Mouse (Mus musculus) embryonic facial prominence, embryonic 15.5 days (tissue): ENCODE data around the gene Smarcd1. TPM values are rescaled to one million over a fixed set of nuclear protein-coding genes. Genes with fewer than 3 reads are reported as not detected.

Experiments
- ATAC-seq: fragments of 200-750 bp; cut with Nextera tagmentation; 2 replicates; pipeline ENCODE4 v1.8.0; 2017; ENCODE audit warnings: low read depth, moderate TSS enrichment; ENCODE audit not compliant: insufficient number of reproducible peaks, low FRiP score, low TSS enrichment
- H3K27ac ChIP-seq: fragments of 300-500 bp; sonication (generic); replicated peaks from 2 replicates; pipeline ENCODE4 v1.5.1; 2015; ENCODE audit warnings: mild to moderate bottlenecking, inconsistent platforms
- H3K27me3 ChIP-seq: fragments of 300-500 bp; sonication (generic); 2 replicates; pipeline ENCODE4 v1.6.1; 2015; ENCODE audit warnings: inconsistent platforms
- H3K36me3 ChIP-seq: fragments of 300-500 bp; sonication (generic); 2 replicates; pipeline ENCODE4 v1.6.1; 2015; ENCODE audit warnings: mild to moderate bottlenecking, inconsistent platforms
- H3K4me1 ChIP-seq: fragments of 300-500 bp; sonication (generic); 2 replicates; pipeline ENCODE4 v1.6.1; 2015; ENCODE audit warnings: inconsistent platforms
- H3K4me2 ChIP-seq: fragments of 300-500 bp; sonication (generic); replicated peaks from 2 replicates; pipeline ENCODE4 v1.6.1; 2015; ENCODE audit warnings: mild to moderate bottlenecking, inconsistent platforms
- H3K4me3 ChIP-seq: fragments of 300-500 bp; sonication (generic); replicated peaks from 2 replicates; pipeline ENCODE4 v1.5.1; 2015; ENCODE audit warnings: mild to moderate bottlenecking, inconsistent platforms
- H3K9ac ChIP-seq: fragments of 300-500 bp; sonication (generic); 2 replicates; pipeline ENCODE4 v1.6.1; 2015; ENCODE audit warnings: inconsistent platforms
- H3K9me3 ChIP-seq: fragments of 300-500 bp; sonication (generic); replicated peaks from 2 replicates; pipeline ENCODE4 v1.6.1; 2016; ENCODE audit warnings: inconsistent platforms
- WGBS: fragments of 180-500 bp; shearing (Covaris S2); methylation state at CpG from one replicate; pipeline ENCODE4 v1.1.7; 2015; 5-methylcytosine and 5-hydroxymethylcytosine counted together
- polyA plus RNA-seq: library from polyadenylated mRNA; unstranded; fragments of >200 nt; fragmentation: Nextera tagmentation; extraction: Ambion mirVana; gene quantifications from 2 replicates; pipeline ENCODE4 v1.2.1, GENCODE M21; 2015

The Smarcd1 gene
- polyA plus RNA-seq, 1 experiment from 2014 or later = 40.1 TPM

- ATAC-seq = no peak
- Histone ChIP-seq H3K4me3 (no peak overlapping the region), H3K4me1 (peaks cover 35% of the 10 kb centered on the region), H3K27ac (peak overlapping the region; percentile 55; the same call in 1 of the 2 replicates), H3K9ac (peak overlapping the region; percentile 6; the same call in 1 of the 2 replicates), H3K27me3 (no peaks in the 10 kb centered on the region), H3K4me2 (peak overlapping the region; percentile 59; the same call in 1 of the 2 replicates), H3K36me3 (peaks cover 43% of the 10 kb centered on the region), H3K9me3 (no peaks in the 10 kb centered on the region)
- WGBS = 58% methylated on average over 7 of the region's 7 CpGs
Measured at GRCm38 (mm10) chr15:99704881-99705280, 3.0 kb downstream of the Smarcd1 start.

DNA sequence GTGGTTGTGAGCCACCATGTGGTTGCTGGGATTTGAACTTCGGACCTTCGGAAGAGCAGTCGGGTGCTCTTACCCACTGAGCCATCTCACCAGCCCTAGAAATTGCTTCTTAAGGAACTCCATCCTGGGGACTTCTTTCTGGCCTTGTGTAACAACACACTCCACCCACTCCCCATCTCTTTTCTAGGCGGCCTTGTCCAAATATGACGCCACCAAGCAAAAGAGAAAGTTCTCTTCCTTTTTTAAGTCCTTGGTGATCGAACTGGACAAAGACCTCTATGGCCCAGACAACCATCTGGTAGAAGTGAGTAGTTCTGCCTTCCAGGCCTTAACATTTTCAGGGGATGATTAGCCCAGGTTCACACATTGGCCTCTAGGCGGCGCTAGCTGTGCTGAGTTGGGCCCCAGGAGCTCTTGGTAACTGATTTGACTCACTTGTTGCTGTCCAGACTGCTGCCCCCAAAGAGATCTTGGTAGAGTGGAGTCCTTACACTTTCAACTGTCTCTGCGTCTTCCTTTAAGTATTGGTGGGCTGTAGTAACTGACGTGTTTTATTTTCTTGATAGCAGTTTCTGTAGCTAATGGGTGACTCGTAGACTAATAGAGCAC lies 3.6 kb downstream of the Smarcd1 start, which contains the start of gene Gm17349:
TSS of gene Gm17349 (minus strand) at position 51 of the 609 bp plus-strand sequence.
- WGBS = 67% methylated on average over 11 of the region's 11 CpGs
- peak within 1 kb of the TSS; percentile 6; the same call in 1 of the 2 replicates for H3K9ac ChIP-seq
- H3K36me3 ChIP-seq = peaks cover 50% of the 10 kb centered on the region
- H3K4me1 ChIP-seq = peaks cover 34% of the 10 kb centered on the region
- peak within 1 kb of the TSS; percentile 59; the same call in 1 of the 2 replicates for H3K4me2 ChIP-seq
- H3K4me3 ChIP-seq = peak within 1 kb of the TSS; percentile 13; the same call in 1 of the 2 replicates
- ATAC-seq = no peak
- H3K27ac ChIP-seq = peak within 1 kb of the TSS; percentile 55; the same call in 1 of the 2 replicates
- H3K9me3 ChIP-seq = no peaks in the 10 kb centered on the region
- H3K27me3 ChIP-seq = no peaks in the 10 kb centered on the region

DNA sequence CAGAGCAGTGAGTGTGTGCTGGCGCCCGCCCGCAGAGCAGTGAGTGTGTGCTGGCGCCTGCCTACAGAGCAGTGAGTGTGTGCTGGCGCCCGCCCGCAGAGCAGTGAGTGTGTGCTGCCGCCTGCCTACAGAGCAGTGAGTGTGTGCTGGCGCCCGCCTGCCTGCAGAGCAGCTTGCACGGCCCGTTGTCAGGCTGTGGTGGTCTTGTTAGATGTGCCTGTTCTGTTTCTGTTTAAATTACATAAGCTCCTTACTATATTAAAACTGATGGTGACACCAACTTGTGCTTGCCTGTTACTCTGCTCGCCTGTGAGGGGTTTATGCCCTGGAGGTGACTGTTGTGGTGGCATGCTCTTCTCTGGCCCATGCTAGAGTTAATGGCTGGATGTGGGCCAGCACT lies 6.2 kb downstream of the Smarcd1 start:
- no peak overlapping the region for H3K9ac ChIP-seq
- H3K4me1 ChIP-seq = peaks cover 16% of the 10 kb centered on the region
- 92% methylated on average over 13 of the region's 13 CpGs for WGBS
- no peak overlapping the region for H3K4me3 ChIP-seq
- H3K36me3 ChIP-seq = peaks cover 76% of the 10 kb centered on the region
- no peak overlapping the region for H3K4me2 ChIP-seq
- H3K9me3 ChIP-seq = no peaks in the 10 kb centered on the region
- no peak overlapping the region for H3K27ac ChIP-seq
- no peaks in the 10 kb centered on the region for H3K27me3 ChIP-seq
- no peak for ATAC-seq

DNA sequence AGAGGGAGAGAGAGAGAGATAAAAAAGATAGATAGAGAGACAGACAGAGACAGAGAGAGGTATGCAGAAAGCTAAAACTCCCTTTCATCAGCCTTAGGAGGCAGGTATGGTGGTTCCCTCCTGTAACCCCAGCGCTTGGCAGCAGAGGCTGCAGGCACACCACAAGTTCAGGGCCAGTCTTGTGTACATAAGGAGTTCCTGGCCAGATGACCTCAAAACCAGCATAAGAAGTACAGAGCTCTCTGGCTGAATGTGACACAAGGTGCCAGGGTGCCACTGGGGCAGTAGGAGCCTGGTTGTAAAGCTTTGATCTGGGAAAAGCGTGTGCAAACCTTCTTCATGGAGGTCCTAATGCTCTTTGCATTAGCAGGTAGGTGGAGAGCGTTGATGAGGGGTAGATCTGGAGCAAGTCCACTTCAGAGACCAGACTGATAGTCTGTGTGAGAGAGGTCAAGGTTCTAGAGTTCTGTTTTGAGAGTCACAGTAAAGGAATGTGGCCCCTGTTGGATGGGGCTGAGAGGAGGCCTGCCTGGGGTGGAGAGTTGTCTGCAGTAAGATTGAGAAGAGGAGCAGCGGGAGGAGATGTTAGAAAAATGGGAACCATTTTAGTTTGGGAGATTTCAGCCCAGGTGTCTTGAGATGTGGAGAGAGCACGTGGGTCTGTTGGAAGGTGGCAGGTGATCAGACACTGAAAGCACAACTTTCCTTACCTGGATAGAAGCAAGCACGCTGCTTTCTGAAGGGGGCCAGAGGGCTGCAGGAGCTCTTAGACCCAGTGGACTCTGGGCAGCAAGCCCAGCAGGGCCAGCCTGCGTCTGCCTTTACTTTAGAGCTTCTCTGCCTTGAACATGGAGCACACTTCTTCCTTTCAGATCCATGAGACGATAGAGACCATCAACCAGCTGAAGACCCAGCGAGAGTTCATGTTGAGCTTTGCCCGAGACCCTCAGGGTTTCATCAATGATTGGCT lies 8.6 kb downstream of the Smarcd1 start:
- no peak overlapping the region for H3K9ac ChIP-seq
- no peak for ATAC-seq
- H3K4me3 ChIP-seq = no peak overlapping the region
- WGBS = 88% methylated on average over 10 of the region's 10 CpGs
- 0 out of 2 replicates have a peak, but pooled peaks cover 5% of the 10 kb centered on the region for H3K4me1 ChIP-seq
- H3K27me3 ChIP-seq = no peaks in the 10 kb centered on the region
- H3K4me2 ChIP-seq = no peak overlapping the region
- H3K36me3 ChIP-seq = peaks cover 85% of the 10 kb centered on the region
- no peaks in the 10 kb centered on the region for H3K9me3 ChIP-seq
- H3K27ac ChIP-seq = no peak overlapping the region

DNA sequence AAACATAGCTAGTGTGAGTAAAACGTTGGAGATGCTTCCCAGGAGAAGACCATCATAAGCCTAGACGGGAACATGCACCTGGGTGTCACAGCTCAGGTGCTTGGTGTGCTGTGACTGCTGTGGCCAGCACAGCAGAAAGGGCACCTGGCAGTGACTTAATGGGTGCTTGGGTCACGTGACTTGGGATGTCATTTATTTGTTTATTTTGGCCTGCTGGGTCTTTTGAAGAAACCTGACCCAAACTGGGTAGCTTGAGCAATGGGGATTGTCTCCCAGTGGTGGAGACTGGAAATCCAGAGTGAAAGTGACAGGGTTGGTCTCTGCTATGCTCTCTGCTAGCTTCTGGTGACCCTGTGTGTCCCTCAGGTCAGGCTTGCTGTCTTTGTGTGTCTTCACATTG lies 9.6 kb downstream of the Smarcd1 start:
- Histone ChIP-seq H3K9me3 (no peaks in the 10 kb centered on the region), H3K9ac (no peak overlapping the region), H3K4me1 (0 out of 2 replicates have a peak, but pooled peaks cover 8% of the 10 kb centered on the region), H3K36me3 (peaks cover 79% of the 10 kb centered on the region), H3K27ac (no peak overlapping the region), H3K27me3 (no peaks in the 10 kb centered on the region), H3K4me2 (no peak overlapping the region), H3K4me3 (no peak overlapping the region)
- 70% methylated on average over 3 of the region's 3 CpGs for WGBS
- ATAC-seq = no peak

DNA sequence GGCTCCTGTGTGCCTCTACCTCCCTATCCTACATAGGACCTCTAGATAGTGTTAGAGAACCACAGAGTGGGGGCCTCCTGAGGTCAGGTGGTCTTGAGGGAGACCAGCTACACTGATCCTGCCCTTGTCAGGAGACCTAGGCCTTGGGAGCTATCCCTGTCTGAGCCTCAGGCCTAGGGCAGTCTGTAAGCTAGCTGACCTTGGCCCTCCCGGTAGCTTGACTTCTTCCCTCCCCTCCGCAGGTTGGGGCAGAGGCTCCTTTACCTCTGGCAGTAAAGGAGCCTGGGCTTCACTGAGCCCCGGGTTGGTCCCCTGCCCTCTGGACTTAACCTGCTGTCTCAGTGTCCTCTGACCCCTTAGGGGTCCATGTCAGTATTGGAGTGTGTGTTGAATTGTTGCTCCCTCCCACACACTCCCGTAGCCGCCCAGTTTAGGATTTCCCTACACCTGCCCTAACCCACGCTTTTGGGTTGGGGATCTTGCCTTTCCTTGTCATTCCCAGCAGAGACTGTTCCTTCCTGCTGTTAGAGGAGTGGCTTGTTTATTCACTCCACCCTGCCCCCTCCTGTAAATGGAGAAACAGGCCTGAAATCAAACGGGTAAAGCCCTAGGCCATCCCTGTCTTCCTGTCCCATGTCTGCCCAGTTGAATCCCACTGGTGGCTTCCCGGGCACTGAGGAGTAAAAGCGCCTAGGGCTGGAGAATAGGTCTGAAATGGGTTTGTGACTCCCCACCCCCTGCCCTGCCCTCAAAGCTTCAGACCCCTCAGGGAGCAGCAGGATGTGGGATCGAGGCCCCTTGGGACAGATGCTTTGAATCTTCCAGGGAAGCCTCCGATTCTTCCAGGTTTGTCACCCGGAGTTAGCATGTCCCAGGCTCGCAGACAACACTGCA lies 11.0 kb downstream of the Smarcd1 start:
- H3K36me3 ChIP-seq = peaks cover 68% of the 10 kb centered on the region
- no peak overlapping the region for H3K9ac ChIP-seq
- H3K4me3 ChIP-seq = no peak overlapping the region
- ATAC-seq = no peak
- H3K27ac ChIP-seq = no peak overlapping the region
- 55% methylated on average over 13 of the region's 13 CpGs for WGBS
- no peak overlapping the region for H3K4me2 ChIP-seq
- H3K9me3 ChIP-seq = no peaks in the 10 kb centered on the region
- peaks cover 14% of the 10 kb centered on the region for H3K4me1 ChIP-seq
- H3K27me3 ChIP-seq = no peaks in the 10 kb centered on the region

DNA sequence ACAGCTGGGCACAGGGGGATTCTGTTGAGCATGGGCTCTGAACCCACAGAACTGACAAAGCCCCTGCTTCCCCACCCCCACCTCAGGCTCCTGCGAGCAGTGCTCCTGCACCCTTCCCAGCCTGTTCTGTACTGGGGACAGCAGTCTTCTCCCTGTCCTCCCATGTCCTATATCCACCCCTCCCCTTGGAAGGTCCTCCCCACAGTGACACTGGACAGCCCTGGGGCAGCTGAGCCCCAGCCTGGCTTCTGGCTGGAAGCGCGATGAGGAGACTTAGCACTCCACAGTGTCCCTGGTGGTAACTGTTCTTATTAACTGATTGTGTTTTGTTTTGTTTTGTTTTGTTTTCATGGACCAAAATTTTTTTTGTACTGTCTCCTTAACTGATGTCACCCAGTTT lies 11.6 kb downstream of the Smarcd1 start:
- no peak overlapping the region for H3K4me3 ChIP-seq
- 82% methylated on average over 3 of the region's 3 CpGs for WGBS
- ATAC-seq = no peak

GRCm38 (mm10) chr15:99714206-99714605 lies 12.3 kb downstream of the Smarcd1 start:
- no peak overlapping the region for H3K4me3 ChIP-seq
- H3K4me2 ChIP-seq = no peak overlapping the region
- 71% methylated on average over 4 of the region's 4 CpGs for WGBS
- H3K27ac ChIP-seq = no peak overlapping the region
- H3K36me3 ChIP-seq = peaks cover 57% of the 10 kb centered on the region
- no peaks in the 10 kb centered on the region for H3K27me3 ChIP-seq
- ATAC-seq = no peak
- H3K9me3 ChIP-seq = no peaks in the 10 kb centered on the region
- peaks cover 14% of the 10 kb centered on the region for H3K4me1 ChIP-seq
- no peak overlapping the region for H3K9ac ChIP-seq

More for the DNA sequence above, 11.6 kb downstream of the Smarcd1 start:
- Histone ChIP-seq H3K9me3 (no peaks in the 10 kb centered on the region), H3K36me3 (peaks cover 63% of the 10 kb centered on the region), H3K27me3 (no peaks in the 10 kb centered on the region), H3K27ac (no peak overlapping the region), H3K9ac (no peak overlapping the region), H3K4me2 (no peak overlapping the region), H3K4me1 (peaks cover 14% of the 10 kb centered on the region)

- H3K36me3 ChIP-seq = peaks cover 50% of the 10 kb centered on the region
- no peak for ATAC-seq
- H3K27ac ChIP-seq = no peak overlapping the region
Measured at GRCm38 (mm10) chr15:99714858-99715257, 12.9 kb downstream of the Smarcd1 start.

GRCm38 (mm10) chr15:99715361-99715865 lies 13.5 kb downstream of the Smarcd1 start:
- no peak for ATAC-seq
- H3K4me2 ChIP-seq = no peak overlapping the region
- H3K9ac ChIP-seq = no peak overlapping the region
- H3K27ac ChIP-seq = no peak overlapping the region
- no peak overlapping the region for H3K4me3 ChIP-seq
- peaks cover 14% of the 10 kb centered on the region for H3K4me1 ChIP-seq
- H3K27me3 ChIP-seq = no peaks in the 10 kb centered on the region
- H3K36me3 ChIP-seq = peaks cover 45% of the 10 kb centered on the region
- H3K9me3 ChIP-seq = no peaks in the 10 kb centered on the region
- WGBS = 71% methylated on average over 13 of the region's 13 CpGs

More at GRCm38 (mm10) chr15:99714858-99715257, 12.9 kb downstream of the Smarcd1 start:
- H3K4me3 ChIP-seq = no peak overlapping the region
- WGBS = 51% methylated on average over 7 of the region's 7 CpGs
- H3K9me3 ChIP-seq = no peaks in the 10 kb centered on the region
- no peaks in the 10 kb centered on the region for H3K27me3 ChIP-seq
- H3K4me2 ChIP-seq = no peak overlapping the region
- H3K4me1 ChIP-seq = peaks cover 14% of the 10 kb centered on the region
- H3K9ac ChIP-seq = no peak overlapping the region
